Mouse (Mus musculus): ENCODE data around the gene Kif14. TPM values are rescaled to one million over a fixed set of nuclear protein-coding genes. Genes with fewer than 3 reads are reported as not detected.
A peak's percentile ranks its signal among the peaks of the same experiment; 100 is the strongest.

Gene Kif14
- total and polyA plus RNA-seq, 3 experiments = 0.02 to 0.30 (median 0.08) TPM

DNA sequence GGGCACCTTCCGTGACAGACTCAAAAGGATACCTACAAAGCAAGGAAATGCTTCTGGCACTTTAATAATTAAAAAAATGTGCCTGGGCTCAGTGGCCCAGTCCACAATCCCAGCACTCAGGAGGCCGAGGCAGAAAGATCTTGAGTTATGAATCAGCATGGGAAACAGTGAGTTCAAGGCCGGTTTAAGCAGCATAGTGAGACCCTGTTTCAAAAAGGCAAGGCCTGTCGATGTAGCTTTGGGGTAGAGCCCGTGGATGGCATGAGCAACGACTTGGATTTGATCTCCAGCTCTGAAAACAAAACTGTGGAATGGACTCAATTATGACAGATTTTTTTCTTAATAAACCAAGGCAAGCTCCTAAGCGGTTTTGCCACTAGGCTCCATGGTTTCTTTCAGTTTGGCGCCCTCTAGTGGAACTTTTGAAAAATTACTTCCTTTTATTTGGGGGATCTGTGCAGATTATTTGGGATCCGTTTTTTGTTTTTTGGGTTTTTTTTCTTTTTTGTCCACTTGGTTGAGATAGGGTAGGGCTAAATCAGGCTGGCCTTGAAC lies 7.4 kb upstream of the Kif14 start:
- TF ChIP-seq CTCF (IDR thresholded peaks at IDR 0.05) = no peak; the same call in 1 of the 2 replicates
- no peak for TF ChIP-seq EP300 (IDR thresholded peaks at IDR 0.05; ENCODE audit: insufficient read depth, low read depth, low read length)
- no peak for TF ChIP-seq POLR2A (IDR thresholded peaks at IDR 0.05; ENCODE audit: insufficient read depth, low read depth, low read length)
- Histone ChIP-seq H3K79me2 (replicated peaks; ENCODE audit: control insufficient read depth, insufficient read depth, low read length) (no peaks in the 10 kb centered on the region), H3K4me3 (no peak overlapping the region), H3K27ac (no peak overlapping the region), H3K27me3 (ENCODE audit: control insufficient read depth, insufficient read depth, low read length) (no peaks in the 10 kb centered on the region), H3K9ac (ENCODE audit: low read depth, low read length) (no peak overlapping the region), H3K4me1 (ENCODE audit: control insufficient read depth, insufficient read depth, low read length) (no peaks in the 10 kb centered on the region; the same call in 1 of the 2 replicates), H3K36me3 (ENCODE audit: control insufficient read depth, insufficient read depth, low read length) (no peaks in the 10 kb centered on the region)
- intact Hi-C loops (cut with DNase I) = loop anchor here (1.0 to 5.0 kb wide), 4 partner anchors 152 to 406 kb away; partner anchors contain the start of genes Ascl5 and Cacna1s
- 30% methylated on average over 9 of the region's 9 CpGs for WGBS
- DNase-seq = peak in 1 of 2 experiments; percentile 4

GRCm38 (mm10) chr1:136462443-136462842 lies 3.7 kb upstream of the Kif14 start:
- no peaks in the 10 kb centered on the region for H3K79me2 ChIP-seq (replicated peaks; ENCODE audit: control insufficient read depth, insufficient read depth, low read length)
- DNase-seq = no peak
- intact Hi-C loops (cut with DNase I) = no loop called here

GRCm38 (mm10) chr1:136465168-136465567 lies 975 bp upstream of the Kif14 start:
- intact Hi-C loops (cut with DNase I) = loop anchor here (5.0 kb wide), 1 partner anchor 57 kb away; no protein-coding TSS in a partner anchor
- H3K4me1 ChIP-seq (ENCODE audit: control insufficient read depth, insufficient read depth, low read length) = no peaks in the 10 kb centered on the region
- no peaks in the 10 kb centered on the region for H3K27me3 ChIP-seq (ENCODE audit: control insufficient read depth, insufficient read depth, low read length)
- no peak overlapping the region for H3K9ac ChIP-seq (ENCODE audit: low read depth, low read length)
- TF ChIP-seq EP300 (IDR thresholded peaks at IDR 0.05; ENCODE audit: insufficient read depth, low read depth, low read length) = no peak
- TF ChIP-seq CTCF (IDR thresholded peaks at IDR 0.05) = no peak
- no peak for TF ChIP-seq POLR2A (IDR thresholded peaks at IDR 0.05; ENCODE audit: insufficient read depth, low read depth, low read length)
- no peak overlapping the region for H3K4me3 ChIP-seq
- no peaks in the 10 kb centered on the region for H3K79me2 ChIP-seq (replicated peaks; ENCODE audit: control insufficient read depth, insufficient read depth, low read length)
- no peak for DNase-seq
- H3K27ac ChIP-seq = no peak overlapping the region
- H3K36me3 ChIP-seq (ENCODE audit: control insufficient read depth, insufficient read depth, low read length) = no peaks in the 10 kb centered on the region

More at GRCm38 (mm10) chr1:136462443-136462842, 3.7 kb upstream of the Kif14 start:
- Histone ChIP-seq H3K27me3 (ENCODE audit: control insufficient read depth, insufficient read depth, low read length) (no peaks in the 10 kb centered on the region), H3K27ac (no peak overlapping the region), H3K4me1 (ENCODE audit: control insufficient read depth, insufficient read depth, low read length) (no peaks in the 10 kb centered on the region; the same call in 1 of the 2 replicates), H3K9ac (ENCODE audit: low read depth, low read length) (no peak overlapping the region), H3K36me3 (ENCODE audit: control insufficient read depth, insufficient read depth, low read length) (no peaks in the 10 kb centered on the region), H3K4me3 (no peak overlapping the region)
- 23% methylated on average over 10 of the region's 10 CpGs for WGBS
- TF ChIP-seq EP300 (IDR thresholded peaks at IDR 0.05; ENCODE audit: insufficient read depth, low read depth, low read length) (no peak), POLR2A (IDR thresholded peaks at IDR 0.05; ENCODE audit: insufficient read depth, low read depth, low read length) (no peak), CTCF (IDR thresholded peaks at IDR 0.05) (no peak)

- intact Hi-C loops (cut with DNase I) = loop anchor here (5.0 kb wide), 1 partner anchor 53 kb away; no protein-coding TSS in a partner anchor
- Histone ChIP-seq H3K4me3 (no peak overlapping the region), H3K27ac (no peak overlapping the region), H3K4me1 (ENCODE audit: control insufficient read depth, insufficient read depth, low read length) (no peaks in the 10 kb centered on the region), H3K79me2 (replicated peaks; ENCODE audit: control insufficient read depth, insufficient read depth, low read length) (no peaks in the 10 kb centered on the region), H3K27me3 (ENCODE audit: control insufficient read depth, insufficient read depth, low read length) (no peaks in the 10 kb centered on the region), H3K9ac (ENCODE audit: low read depth, low read length) (no peak overlapping the region), H3K36me3 (ENCODE audit: control insufficient read depth, insufficient read depth, low read length) (no peaks in the 10 kb centered on the region)
- TF ChIP-seq CTCF (IDR thresholded peaks at IDR 0.05) (no peak), EP300 (IDR thresholded peaks at IDR 0.05; ENCODE audit: insufficient read depth, low read depth, low read length) (no peak), POLR2A (IDR thresholded peaks at IDR 0.05; ENCODE audit: insufficient read depth, low read depth, low read length) (no peak)
- DNase-seq = no peak
- WGBS = 90% methylated on average over 4 of the region's 4 CpGs
Observed at GRCm38 (mm10) chr1:136469408-136469807, 3.3 kb downstream of the Kif14 start.

DNA sequence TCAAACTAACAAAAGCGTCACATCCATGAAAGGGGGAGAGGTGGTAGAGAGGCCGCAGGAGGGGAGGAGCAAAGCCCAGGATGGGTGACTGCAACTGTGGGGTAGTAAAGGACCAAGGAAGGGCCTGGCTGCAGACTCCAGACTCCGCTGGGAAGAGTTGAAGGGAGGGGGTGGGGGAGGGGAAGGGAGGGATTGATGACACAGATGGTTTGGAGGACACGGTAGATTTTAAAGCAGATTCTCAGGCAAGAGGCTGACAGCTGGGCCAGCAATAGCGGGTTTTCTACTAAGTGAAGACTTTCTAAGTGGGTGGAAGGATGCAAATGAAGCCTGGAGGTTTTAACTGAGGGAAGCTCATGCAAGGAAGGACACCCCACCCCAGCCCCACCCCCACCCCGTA lies 4.3 kb downstream of the Kif14 start:
- H3K27me3 ChIP-seq (ENCODE audit: control insufficient read depth, insufficient read depth, low read length) = no peaks in the 10 kb centered on the region
- TF ChIP-seq POLR2A (IDR thresholded peaks at IDR 0.05; ENCODE audit: insufficient read depth, low read depth, low read length) (no peak), CTCF (IDR thresholded peaks at IDR 0.05) (no peak), EP300 (IDR thresholded peaks at IDR 0.05; ENCODE audit: insufficient read depth, low read depth, low read length) (no peak)
- intact Hi-C loops (cut with DNase I) = no loop called here
- H3K4me1 ChIP-seq (ENCODE audit: control insufficient read depth, insufficient read depth, low read length) = no peaks in the 10 kb centered on the region
- no peak overlapping the region for H3K27ac ChIP-seq
- 54% methylated on average over 6 of the region's 6 CpGs for WGBS
- DNase-seq = no peak
- no peak overlapping the region for H3K9ac ChIP-seq (ENCODE audit: low read depth, low read length)
- no peak overlapping the region for H3K4me3 ChIP-seq
- H3K36me3 ChIP-seq (ENCODE audit: control insufficient read depth, insufficient read depth, low read length) = no peaks in the 10 kb centered on the region
- H3K79me2 ChIP-seq (replicated peaks; ENCODE audit: control insufficient read depth, insufficient read depth, low read length) = no peaks in the 10 kb centered on the region

DNA sequence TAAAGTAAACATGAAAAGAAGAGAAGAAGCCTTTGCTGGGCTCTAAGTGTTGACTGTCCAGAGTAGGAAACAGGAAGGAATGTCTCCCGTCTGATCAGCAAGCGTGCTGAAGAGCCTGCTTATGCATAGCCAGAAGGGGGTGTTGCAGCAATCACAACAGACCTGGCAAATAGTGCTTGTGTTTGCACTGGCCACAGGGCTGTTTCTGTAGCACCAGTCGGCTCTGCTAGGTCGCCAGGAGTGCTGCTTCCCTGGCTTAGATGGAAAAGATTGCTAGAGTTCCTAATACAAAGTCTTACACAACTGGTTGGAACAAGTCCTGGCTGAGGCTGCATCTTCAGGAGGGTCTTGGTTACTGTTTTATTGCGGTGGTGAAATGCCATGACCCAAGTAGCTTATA lies 25.5 kb downstream of the Kif14 start:
- H3K4me1 ChIP-seq (ENCODE audit: control insufficient read depth, insufficient read depth, low read length) = no peaks in the 10 kb centered on the region
- intact Hi-C loops (cut with DNase I) = no loop called here
- H3K9ac ChIP-seq (ENCODE audit: low read depth, low read length) = no peak overlapping the region
- no peak overlapping the region for H3K4me3 ChIP-seq
- no peaks in the 10 kb centered on the region for H3K27me3 ChIP-seq (ENCODE audit: control insufficient read depth, insufficient read depth, low read length)
- no peak for DNase-seq
- TF ChIP-seq CTCF (IDR thresholded peaks at IDR 0.05) (no peak), EP300 (IDR thresholded peaks at IDR 0.05; ENCODE audit: insufficient read depth, low read depth, low read length) (no peak), POLR2A (IDR thresholded peaks at IDR 0.05; ENCODE audit: insufficient read depth, low read depth, low read length) (no peak)
- 68% methylated on average over 5 of the region's 5 CpGs for WGBS
- H3K79me2 ChIP-seq (replicated peaks; ENCODE audit: control insufficient read depth, insufficient read depth, low read length) = no peaks in the 10 kb centered on the region
- no peaks in the 10 kb centered on the region for H3K36me3 ChIP-seq (ENCODE audit: control insufficient read depth, insufficient read depth, low read length)
- no peak overlapping the region for H3K27ac ChIP-seq

Data from heart, adult 2 months (tissue).